In the genomic region with DNA sequence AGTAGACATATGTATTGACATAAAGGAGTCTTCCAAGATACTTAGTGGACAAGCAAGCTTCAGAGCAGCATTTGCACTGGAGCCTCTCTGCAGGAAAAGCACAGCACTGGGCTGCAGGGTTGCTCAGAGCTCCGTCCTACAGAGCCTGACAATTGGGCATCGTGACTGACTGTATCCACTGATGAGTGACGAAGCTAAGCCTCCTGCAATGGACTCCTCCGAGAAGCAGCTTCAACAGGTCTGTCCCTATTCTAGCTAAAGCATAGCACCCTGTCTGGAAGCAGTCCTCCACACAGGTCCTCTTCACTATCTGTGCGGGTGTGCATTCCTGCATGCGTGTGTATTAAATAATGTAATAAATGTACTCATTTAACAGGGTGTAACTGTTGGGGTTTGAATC, we compare ENCODE assay signal across 18 mouse cellular contexts.
"Had no signal": no experiment of that assay in that cellular context is flagged by ENCODE, and none has a peak within 500 bp of the region (broad histone marks: within the 10 kb centered on the region; RNA-seq: fewer than 3 reads in every experiment).

No protein-coding gene starts in this region.

- H3K36me3 ChIP-seq: limb, embryonic 10.5 days; limb, embryonic 13.5 days; liver, embryonic 13.5 days; stomach, embryonic 15.5 days had no signal

- H3K4me1 ChIP-seq: limb, embryonic 10.5 days; limb, embryonic 13.5 days; liver, embryonic 13.5 days; stomach, embryonic 15.5 days had no signal

- H3K9me3 ChIP-seq: limb, embryonic 10.5 days; limb, embryonic 13.5 days; liver, embryonic 13.5 days; stomach, embryonic 15.5 days had no signal

- H3K9ac ChIP-seq: limb, embryonic 13.5 days; liver, embryonic 13.5 days; stomach, embryonic 15.5 days had no signal

- H3K27ac ChIP-seq: kidney, postnatal 0 days; layer of hippocampus, adult 2 months; limb, embryonic 10.5 days; limb, embryonic 13.5 days; liver, embryonic 13.5 days; stomach, embryonic 15.5 days had no signal

- H3K4me3 ChIP-seq: layer of hippocampus, adult 2 months; limb, embryonic 10.5 days; limb, embryonic 13.5 days; liver, embryonic 13.5 days; stomach, embryonic 15.5 days had no signal

- H3K27me3 ChIP-seq: stomach, embryonic 15.5 days had no signal

- DNase-seq: kidney, adult 2 months; kidney, postnatal 25 days; layer of hippocampus, adult 9-11 months; liver, embryonic 13.5 days; lung, adult 2 months; lung, postnatal 14 days; lung, postnatal 4 days; midbrain, embryonic 14.5 days; retina, postnatal 1 day; right cerebral cortex, postnatal 25 days; spleen, adult 18-20 months; thymus, postnatal 25 days had no signal

- H3K4me2 ChIP-seq: limb, embryonic 13.5 days; liver, embryonic 13.5 days; stomach, embryonic 15.5 days had no signal

- ATAC-seq: intestine, postnatal 0 days had no signal
